Mouse (Mus musculus): Measurements from ENCODE around the gene Hspa14. TPM values are rescaled to one million over a fixed set of nuclear protein-coding genes. Genes with fewer than 3 reads are reported as not detected.
A peak's percentile ranks its signal among the peaks of the same experiment; 100 is the strongest.

Gene Hspa14
- polyA plus RNA-seq (2014; fragmentation: Nextera tagmentation; extraction: Ambion mirVana) = 56.2 and 70.6 TPM in 2 replicates

- H3K4me3 ChIP-seq (replicated peaks; ENCODE audit: low read depth, low read length) = peak within 1 kb of the TSS; percentile 76
- H3K4me1 ChIP-seq (ENCODE audit: control insufficient read depth, insufficient read depth, low read length) = peaks cover 12% of the 10 kb centered on the region
- peak within 1 kb of the TSS; percentile 96 for H3K4me2 ChIP-seq (ENCODE audit: low read length)
- peak within 1 kb of the TSS; percentile 82 for H3K9ac ChIP-seq (replicated peaks; ENCODE audit: low read length)
- ATAC-seq (ENCODE audit: low FRiP score, low TSS enrichment) (peak; percentile 100), DNase-seq (peak; percentile 99)
- H3K27me3 ChIP-seq (ENCODE audit: control insufficient read depth, insufficient read depth, low read length) = no peaks in the 10 kb centered on the region
- WGBS = under 1% methylated on average over 60 of the region's 60 CpGs
- no peaks in the 10 kb centered on the region for H3K9me3 ChIP-seq (ENCODE audit: control insufficient read depth, low read length)
- peak within 1 kb of the TSS; percentile 84 for H3K27ac ChIP-seq (replicated peaks; ENCODE audit: low read depth, low read length)
- H3K36me3 ChIP-seq (ENCODE audit: control insufficient read depth, insufficient read depth, low read length) = peaks cover 25% of the 10 kb centered on the region
Measured at GRCm38 (mm10) chr2:3512552-3513454, at the start of gene Hspa14, which contains the start of the genes Gm45902 and Cdnf. Gene Hspa14 (minus strand): TSS chr2:3512814. Gene Gm45902 (minus strand): TSS chr2:3512790. Gene Cdnf (plus strand): TSS chr2:3513030.

DNA sequence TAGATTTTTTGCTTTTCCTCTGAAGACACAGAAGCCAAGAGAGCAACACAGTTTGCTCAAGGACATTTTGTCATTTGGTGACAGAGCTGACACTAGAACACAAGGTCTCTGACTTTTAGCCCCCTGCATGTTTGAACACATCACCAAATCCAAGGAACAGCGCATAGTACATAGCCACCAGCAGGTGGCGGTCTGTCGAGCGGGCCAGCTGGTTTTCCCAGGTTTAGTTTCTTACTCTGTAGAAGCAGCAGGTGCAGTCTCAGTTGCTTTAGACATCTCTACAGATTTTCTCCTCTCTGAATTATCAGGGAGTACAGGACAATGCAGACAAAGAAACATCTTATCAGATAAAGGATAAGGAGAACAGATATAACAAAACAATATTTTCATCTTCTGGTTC lies 34.0 kb upstream of the Hspa14 start:
- Histone ChIP-seq H3K36me3 (ENCODE audit: control insufficient read depth, insufficient read depth, low read length) (no peaks in the 10 kb centered on the region), H3K27me3 (ENCODE audit: control insufficient read depth, insufficient read depth, low read length) (no peaks in the 10 kb centered on the region), H3K9me3 (ENCODE audit: control insufficient read depth, low read length) (no peaks in the 10 kb centered on the region), H3K4me1 (ENCODE audit: control insufficient read depth, insufficient read depth, low read length) (no peaks in the 10 kb centered on the region), H3K9ac (replicated peaks; ENCODE audit: low read length) (no peak overlapping the region), H3K27ac (replicated peaks; ENCODE audit: low read depth, low read length) (no peak overlapping the region), H3K4me3 (replicated peaks; ENCODE audit: low read depth, low read length) (no peak overlapping the region), H3K4me2 (ENCODE audit: low read length) (no peak overlapping the region)
- 1% methylated on average over 4 of the region's 4 CpGs for WGBS
- DNase-seq = peak; percentile 87
- ATAC-seq (ENCODE audit: low FRiP score, low TSS enrichment) = no peak

DNA sequence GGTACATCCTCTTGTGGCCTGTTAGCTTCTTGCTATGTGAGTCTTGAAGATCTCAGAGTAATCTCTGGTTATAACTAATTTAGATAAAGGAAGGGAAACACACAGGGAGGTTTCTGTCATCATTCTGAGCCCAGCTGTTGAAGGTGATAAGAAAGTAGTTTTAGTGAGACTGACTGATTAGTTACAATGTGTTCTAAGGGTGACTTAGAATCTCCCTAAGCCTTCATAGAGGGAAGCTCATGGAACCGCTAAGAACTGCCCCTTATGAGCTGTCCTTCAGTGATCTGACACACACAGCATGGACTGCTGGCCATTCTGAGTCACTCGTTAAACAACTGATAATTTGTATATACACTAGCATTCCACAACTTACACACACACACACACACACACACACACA lies 33.4 kb upstream of the Hspa14 start:
- DNase-seq (no peak), ATAC-seq (ENCODE audit: low FRiP score, low TSS enrichment) (no peak)
- 74% methylated on average over 2 of the region's 2 CpGs for WGBS
- Histone ChIP-seq H3K27me3 (ENCODE audit: control insufficient read depth, insufficient read depth, low read length) (no peaks in the 10 kb centered on the region), H3K4me2 (ENCODE audit: low read length) (no peak overlapping the region), H3K9me3 (ENCODE audit: control insufficient read depth, low read length) (no peaks in the 10 kb centered on the region), H3K36me3 (ENCODE audit: control insufficient read depth, insufficient read depth, low read length) (no peaks in the 10 kb centered on the region), H3K4me3 (replicated peaks; ENCODE audit: low read depth, low read length) (no peak overlapping the region), H3K27ac (replicated peaks; ENCODE audit: low read depth, low read length) (no peak overlapping the region), H3K9ac (replicated peaks; ENCODE audit: low read length) (no peak overlapping the region), H3K4me1 (ENCODE audit: control insufficient read depth, insufficient read depth, low read length) (no peaks in the 10 kb centered on the region)

DNA sequence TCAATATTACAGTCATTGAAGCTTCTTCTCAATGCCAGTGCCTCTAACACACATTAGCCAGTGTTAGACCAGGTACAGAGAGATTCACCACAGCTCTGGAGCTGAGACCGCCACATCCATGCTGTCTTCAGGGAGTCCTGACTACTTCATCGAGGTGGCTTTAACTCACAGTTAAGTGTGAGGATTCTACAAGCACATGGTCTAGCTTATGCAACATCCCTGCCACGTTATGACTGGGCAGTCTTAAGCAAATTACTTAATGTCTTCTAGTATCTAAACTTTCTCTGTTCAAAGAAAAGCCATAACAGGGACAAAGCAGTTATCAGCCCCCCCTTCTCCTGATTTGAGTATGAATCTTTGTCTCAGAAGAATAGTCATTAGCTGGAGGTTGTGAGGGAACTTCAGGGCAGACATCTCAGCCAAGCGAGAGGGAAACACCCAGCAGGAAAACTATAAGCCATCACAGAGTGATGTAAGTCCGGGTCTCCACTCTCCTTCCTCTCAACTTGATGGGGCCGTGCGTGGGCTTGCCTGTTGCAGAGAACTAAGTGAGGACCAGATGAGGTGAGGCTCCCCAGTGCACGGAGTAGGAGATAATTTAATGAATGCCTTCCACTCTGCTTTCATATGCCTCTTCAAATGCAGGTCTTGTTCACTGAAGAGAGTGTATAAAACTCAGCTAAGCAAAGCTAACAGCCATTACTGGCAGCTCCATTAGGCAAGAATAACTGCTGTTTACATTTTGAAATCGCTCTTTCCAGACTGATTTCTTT lies 28.9 kb upstream of the Hspa14 start:
- DNase-seq (no peak), ATAC-seq (ENCODE audit: low FRiP score, low TSS enrichment) (no peak)
- H3K4me2 ChIP-seq (ENCODE audit: low read length) = no peak overlapping the region
- H3K4me1 ChIP-seq (ENCODE audit: control insufficient read depth, insufficient read depth, low read length) = no peaks in the 10 kb centered on the region
- H3K27me3 ChIP-seq (ENCODE audit: control insufficient read depth, insufficient read depth, low read length) = no peaks in the 10 kb centered on the region
- no peaks in the 10 kb centered on the region for H3K9me3 ChIP-seq (ENCODE audit: control insufficient read depth, low read length)
- no peak overlapping the region for H3K27ac ChIP-seq (replicated peaks; ENCODE audit: low read depth, low read length)
- 72% methylated on average over 9 of the region's 9 CpGs for WGBS
- H3K4me3 ChIP-seq (replicated peaks; ENCODE audit: low read depth, low read length) = no peak overlapping the region
- H3K9ac ChIP-seq (replicated peaks; ENCODE audit: low read length) = no peak overlapping the region
- H3K36me3 ChIP-seq (ENCODE audit: control insufficient read depth, insufficient read depth, low read length) = no peaks in the 10 kb centered on the region

DNA sequence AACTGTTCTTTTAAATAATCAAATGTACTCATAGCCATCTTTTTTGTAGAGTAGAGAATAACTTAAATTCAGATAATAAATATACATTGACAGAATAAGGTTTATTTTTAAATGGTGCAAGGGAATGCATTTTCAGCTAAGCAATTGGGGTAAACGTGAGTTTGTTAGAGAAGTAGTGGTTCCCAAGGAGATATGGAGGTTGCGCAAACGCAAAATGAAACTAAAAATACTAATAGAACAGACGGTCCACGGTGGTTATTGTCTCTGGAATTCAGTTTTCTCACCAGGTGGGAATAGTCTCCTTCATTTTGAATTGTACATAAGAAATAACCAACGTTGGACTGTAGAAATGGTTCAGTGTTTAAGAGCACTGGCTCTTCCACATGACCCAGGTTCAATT lies 13.7 kb upstream of the Hspa14 start:
- Histone ChIP-seq H3K9ac (replicated peaks; ENCODE audit: low read length) (no peak overlapping the region), H3K36me3 (ENCODE audit: control insufficient read depth, insufficient read depth, low read length) (no peaks in the 10 kb centered on the region), H3K27me3 (ENCODE audit: control insufficient read depth, insufficient read depth, low read length) (no peaks in the 10 kb centered on the region), H3K4me3 (replicated peaks; ENCODE audit: low read depth, low read length) (no peak overlapping the region), H3K4me1 (ENCODE audit: control insufficient read depth, insufficient read depth, low read length) (no peaks in the 10 kb centered on the region), H3K9me3 (ENCODE audit: control insufficient read depth, low read length) (no peaks in the 10 kb centered on the region), H3K4me2 (ENCODE audit: low read length) (no peak overlapping the region), H3K27ac (replicated peaks; ENCODE audit: low read depth, low read length) (no peak overlapping the region)
- ATAC-seq (ENCODE audit: low FRiP score, low TSS enrichment) (no peak), DNase-seq (no peak)
- WGBS = 79% methylated on average over 6 of the region's 6 CpGs

- ATAC-seq (ENCODE audit: low FRiP score, low TSS enrichment) (no peak), DNase-seq (no peak)
- Histone ChIP-seq H3K4me1 (ENCODE audit: control insufficient read depth, insufficient read depth, low read length) (no peaks in the 10 kb centered on the region), H3K4me3 (replicated peaks; ENCODE audit: low read depth, low read length) (no peak overlapping the region), H3K9me3 (ENCODE audit: control insufficient read depth, low read length) (no peaks in the 10 kb centered on the region), H3K36me3 (ENCODE audit: control insufficient read depth, insufficient read depth, low read length) (no peaks in the 10 kb centered on the region), H3K9ac (replicated peaks; ENCODE audit: low read length) (no peak overlapping the region), H3K27ac (replicated peaks; ENCODE audit: low read depth, low read length) (no peak overlapping the region), H3K4me2 (ENCODE audit: low read length) (no peak overlapping the region), H3K27me3 (ENCODE audit: control insufficient read depth, insufficient read depth, low read length) (no peaks in the 10 kb centered on the region)
- 91% methylated on average over 4 of the region's 4 CpGs for WGBS
Measured at GRCm38 (mm10) chr2:3522558-3522957, 9.9 kb upstream of the Hspa14 start.

DNA sequence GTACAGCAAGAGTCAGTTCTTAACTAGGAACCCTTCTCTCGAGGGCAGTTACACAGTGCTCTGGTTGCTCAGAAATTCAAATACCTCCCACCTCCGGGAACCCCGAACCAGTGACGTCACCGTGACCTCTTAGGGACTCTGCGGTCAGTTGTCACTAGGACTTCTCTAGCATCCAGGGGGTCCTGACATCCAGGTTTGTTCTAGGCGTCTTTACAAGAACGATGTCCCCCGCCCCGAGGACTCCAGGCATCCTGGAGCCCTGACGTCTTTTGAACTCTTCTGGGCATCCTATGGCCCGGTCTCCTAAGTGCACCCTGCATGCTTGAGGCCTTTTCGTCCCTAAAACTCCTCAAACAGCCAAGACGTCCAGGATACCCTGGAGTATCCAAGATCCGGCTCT lies 538 bp downstream of the Hspa14 start:
- DNase-seq (peak; percentile 51), ATAC-seq (ENCODE audit: low FRiP score, low TSS enrichment) (no peak)
- H3K4me2 ChIP-seq (ENCODE audit: low read length) = peak overlapping the region; percentile 96
- no peaks in the 10 kb centered on the region for H3K27me3 ChIP-seq (ENCODE audit: control insufficient read depth, insufficient read depth, low read length)
- WGBS = under 1% methylated on average over 15 of the region's 15 CpGs
- peaks cover 29% of the 10 kb centered on the region for H3K36me3 ChIP-seq (ENCODE audit: control insufficient read depth, insufficient read depth, low read length)
- H3K4me1 ChIP-seq (ENCODE audit: control insufficient read depth, insufficient read depth, low read length) = peaks cover 12% of the 10 kb centered on the region
- peak overlapping the region; percentile 76 for H3K4me3 ChIP-seq (replicated peaks; ENCODE audit: low read depth, low read length)
- H3K27ac ChIP-seq (replicated peaks; ENCODE audit: low read depth, low read length) = peak overlapping the region; percentile 83
- no peaks in the 10 kb centered on the region for H3K9me3 ChIP-seq (ENCODE audit: control insufficient read depth, low read length)
- peak overlapping the region; percentile 82 for H3K9ac ChIP-seq (replicated peaks; ENCODE audit: low read length)

GRCm38 (mm10) chr2:3500886-3501285 lies 11.7 kb downstream of the Hspa14 start:
- 96% methylated on average over 5 of the region's 5 CpGs for WGBS
- ATAC-seq (ENCODE audit: low FRiP score, low TSS enrichment) = no peak
- peaks cover 67% of the 10 kb centered on the region for H3K36me3 ChIP-seq (ENCODE audit: control insufficient read depth, insufficient read depth, low read length)

More at GRCm38 (mm10) chr2:3500886-3501285, 11.7 kb downstream of the Hspa14 start:
- no peak overlapping the region for H3K27ac ChIP-seq (replicated peaks; ENCODE audit: low read depth, low read length)
- H3K4me1 ChIP-seq (ENCODE audit: control insufficient read depth, insufficient read depth, low read length) = no peaks in the 10 kb centered on the region
- no peaks in the 10 kb centered on the region for H3K9me3 ChIP-seq (ENCODE audit: control insufficient read depth, low read length)
- no peak overlapping the region for H3K4me3 ChIP-seq (replicated peaks; ENCODE audit: low read depth, low read length)
- no peak overlapping the region for H3K9ac ChIP-seq (replicated peaks; ENCODE audit: low read length)
- no peak overlapping the region for H3K4me2 ChIP-seq (ENCODE audit: low read length)
- no peak for DNase-seq
- no peaks in the 10 kb centered on the region for H3K27me3 ChIP-seq (ENCODE audit: control insufficient read depth, insufficient read depth, low read length)
